Mouse (Mus musculus): Measurements from ENCODE around the gene Hdac8.

The Hdac8 gene

DNA sequence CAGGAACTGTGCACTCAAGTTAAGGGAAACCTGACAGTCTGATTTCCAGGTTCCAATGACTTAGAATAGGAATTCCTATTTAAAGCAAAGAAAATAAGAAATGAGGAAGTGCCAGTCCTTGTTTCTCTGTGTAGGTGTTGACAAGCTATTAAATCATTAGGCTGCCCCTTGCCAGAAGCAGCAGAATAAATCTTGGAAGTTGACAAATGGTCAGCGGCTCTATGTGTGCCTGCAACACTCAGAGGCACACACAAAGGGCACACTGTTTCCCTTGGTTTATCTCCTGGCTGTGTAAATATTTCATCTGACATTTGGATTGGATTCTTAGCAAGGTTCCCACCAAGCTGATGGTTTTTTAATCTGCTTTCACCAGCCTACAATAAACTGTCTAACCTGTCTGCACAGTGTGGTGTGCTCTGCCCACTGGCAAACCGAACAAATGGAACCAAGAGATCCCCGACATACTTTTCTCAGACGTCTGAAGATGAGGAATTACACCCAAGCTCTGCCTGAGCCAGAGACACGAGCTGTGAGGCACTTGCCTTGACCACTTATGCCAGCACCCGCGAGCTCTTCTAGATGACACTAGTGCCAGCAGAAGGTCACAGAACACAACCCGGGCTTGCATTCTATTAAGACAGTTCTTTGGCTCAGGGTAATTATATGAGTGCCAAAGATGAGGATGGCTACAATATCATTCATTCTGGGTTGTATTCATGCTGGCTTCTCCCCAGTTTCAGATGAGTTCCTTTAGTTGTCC, 165.6 kb downstream of the Hdac8 start:
- no peak for DNase-seq (ENCODE audit: low read depth)

DNA sequence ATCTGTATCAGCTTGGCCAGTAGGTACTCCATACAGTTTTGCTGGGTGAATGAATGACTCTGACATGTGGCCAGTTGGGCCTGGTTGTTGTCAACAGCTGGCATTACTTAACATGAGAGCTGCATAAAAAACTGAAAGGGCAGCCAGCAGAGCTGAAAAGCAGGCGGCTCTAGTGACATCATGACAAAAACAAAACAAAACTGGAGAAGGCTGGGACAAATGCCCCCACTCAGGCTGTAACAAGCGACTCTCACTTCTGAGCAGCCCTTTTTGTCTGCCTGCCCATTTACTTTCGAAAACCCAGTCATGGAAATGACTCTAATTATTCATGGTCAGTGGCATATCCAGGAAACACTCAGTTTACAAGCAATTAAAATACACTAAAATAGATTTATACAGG, 185.5 kb downstream of the Hdac8 start:
- no peak for DNase-seq (ENCODE audit: low read depth)

DNA sequence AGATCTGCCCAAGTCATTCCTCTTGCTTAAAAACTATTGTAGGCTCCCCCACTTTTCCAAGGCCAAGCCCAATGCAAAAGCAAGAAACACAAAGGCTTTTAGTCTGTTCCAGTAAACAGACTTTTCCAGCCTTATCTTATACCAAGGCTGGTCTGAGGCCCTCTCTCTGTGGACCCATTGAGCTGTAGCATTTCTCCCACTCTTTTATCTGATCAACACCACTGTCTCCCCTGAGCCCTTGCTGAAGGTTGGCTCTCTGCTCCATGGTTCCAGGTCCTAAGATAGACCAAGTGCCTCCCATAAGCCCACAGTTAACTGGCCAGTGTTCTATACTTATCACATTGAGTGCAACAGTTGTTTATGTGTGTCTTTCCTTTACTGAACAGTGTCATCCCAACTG, 185.9 kb downstream of the Hdac8 start:
- DNase-seq (ENCODE audit: low read depth), result no peak

DNA sequence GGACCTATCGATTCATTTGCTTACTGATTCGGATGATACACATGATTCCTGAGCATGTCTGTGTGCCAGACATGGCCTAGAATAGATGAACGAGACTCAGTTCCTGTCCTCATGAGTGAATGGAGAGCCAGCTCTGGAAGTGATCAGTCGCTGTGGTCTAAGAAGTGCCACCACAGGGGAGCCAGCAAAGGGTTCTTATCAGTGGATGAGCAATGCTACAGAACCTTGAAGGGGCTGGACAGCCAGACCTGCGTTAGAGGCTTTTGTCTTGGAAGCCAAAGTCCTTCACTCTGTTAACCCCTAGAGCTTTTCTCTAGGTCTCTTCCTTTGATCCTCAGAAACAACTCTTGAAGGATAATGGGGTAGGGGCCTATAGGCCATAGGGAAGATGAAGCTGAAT, 186.4 kb downstream of the Hdac8 start:
- no peak for DNase-seq (ENCODE audit: low read depth)

DNA sequence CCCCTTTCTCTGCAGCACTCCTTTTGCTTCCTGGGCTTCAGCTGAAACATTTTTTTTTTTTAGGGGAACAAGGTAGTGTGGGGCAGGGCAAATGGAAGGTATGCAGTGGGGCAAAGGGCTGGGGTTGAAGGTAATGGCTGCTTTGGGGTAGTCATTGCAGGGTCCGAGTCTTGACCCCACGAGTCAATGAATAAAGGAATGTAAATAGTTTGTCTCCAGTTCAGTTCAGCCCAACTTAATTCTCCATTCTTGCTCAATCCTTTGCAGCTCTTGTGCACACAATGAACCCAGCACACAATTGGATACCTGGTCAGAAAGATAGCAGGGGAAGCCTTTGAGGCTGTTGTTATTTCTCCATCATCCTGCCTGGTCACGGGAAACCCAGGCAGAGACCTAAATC, 194.0 kb downstream of the Hdac8 start:
- no peak for DNase-seq (ENCODE audit: low read depth)

DNA sequence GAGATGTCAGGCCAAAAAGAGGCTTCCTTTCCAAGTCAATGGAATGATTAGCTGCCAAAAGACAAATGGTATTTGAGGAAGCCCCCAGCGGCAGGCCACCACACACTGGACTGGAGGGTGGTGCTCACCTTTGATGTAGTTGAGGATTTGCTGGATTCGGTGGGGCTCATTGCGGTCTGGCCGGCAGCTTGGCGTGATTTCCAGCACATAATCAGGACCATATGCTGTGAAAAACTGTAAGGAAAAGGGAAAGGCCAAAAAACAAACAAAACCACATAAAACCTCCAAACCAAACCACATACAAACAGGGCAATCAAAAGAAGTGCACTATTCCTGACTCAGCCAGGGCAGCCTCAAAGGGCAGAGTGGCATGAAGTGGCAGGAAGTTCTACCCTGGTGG, 197.6 kb downstream of the Hdac8 start:
- no peak for DNase-seq (ENCODE audit: low read depth)

DNA sequence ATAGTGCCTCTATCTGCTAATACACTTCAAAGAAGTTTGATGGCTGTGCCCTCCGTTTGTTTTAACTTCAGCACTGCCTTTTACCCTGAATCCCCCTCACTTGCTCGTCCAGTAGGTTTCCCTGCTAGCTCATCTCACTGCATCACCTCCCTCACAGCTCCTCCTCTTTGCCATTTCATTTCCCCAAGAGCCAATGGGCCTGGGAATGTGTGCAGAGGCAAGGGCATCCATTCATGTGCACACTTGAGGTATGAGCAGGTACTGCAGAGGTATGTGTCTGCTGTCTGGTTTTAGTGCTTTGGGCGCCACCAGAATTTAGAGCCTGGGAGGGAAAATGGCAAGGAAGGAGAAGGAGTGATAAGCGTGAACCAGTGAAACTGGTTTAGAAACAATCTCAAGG, 199.4 kb downstream of the Hdac8 start:
- DNase-seq (ENCODE audit: low read depth), result no peak

DNA sequence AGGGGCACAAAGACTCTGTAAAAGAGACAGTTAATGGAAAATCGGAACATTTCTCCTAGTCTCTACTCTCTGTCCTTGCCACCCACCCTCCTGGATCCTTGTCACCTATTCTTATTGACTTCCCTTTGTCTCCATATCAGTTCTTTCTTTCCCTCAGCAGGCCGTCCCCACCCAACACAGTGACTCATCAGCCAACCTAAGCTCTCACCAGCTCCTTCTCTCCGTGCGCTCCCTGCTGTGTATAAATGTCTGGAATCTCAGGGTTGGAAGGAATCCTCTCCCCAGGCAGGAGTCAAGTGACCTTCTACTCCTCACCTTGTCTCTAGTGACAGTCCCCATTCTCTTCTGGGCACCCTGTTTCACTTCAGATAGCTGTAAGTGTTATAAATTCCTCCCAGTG, 200.2 kb downstream of the Hdac8 start:
- DNase-seq (ENCODE audit: low read depth), result no peak

DNA sequence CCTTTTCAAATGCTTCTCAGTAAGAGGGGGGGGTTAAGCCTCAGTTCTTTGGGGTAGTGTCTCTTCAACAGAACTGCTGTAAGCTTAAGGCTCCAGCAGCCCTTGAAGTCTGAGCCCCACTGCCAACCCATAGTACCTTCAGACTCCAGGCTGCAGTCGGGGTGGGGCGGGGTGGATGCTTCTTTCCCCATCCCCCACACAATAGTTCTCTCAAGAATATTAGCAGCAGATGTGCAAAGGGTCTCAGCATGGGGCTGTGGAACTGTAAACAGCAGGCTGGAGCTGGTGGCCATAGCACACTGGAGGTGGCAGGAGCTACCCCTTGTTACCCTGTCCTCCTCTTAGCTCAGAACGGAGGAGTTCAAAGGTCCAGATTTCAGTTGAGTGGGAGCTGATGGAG, 202.7 kb downstream of the Hdac8 start:
- DNase-seq (ENCODE audit: low read depth), result no peak

DNA sequence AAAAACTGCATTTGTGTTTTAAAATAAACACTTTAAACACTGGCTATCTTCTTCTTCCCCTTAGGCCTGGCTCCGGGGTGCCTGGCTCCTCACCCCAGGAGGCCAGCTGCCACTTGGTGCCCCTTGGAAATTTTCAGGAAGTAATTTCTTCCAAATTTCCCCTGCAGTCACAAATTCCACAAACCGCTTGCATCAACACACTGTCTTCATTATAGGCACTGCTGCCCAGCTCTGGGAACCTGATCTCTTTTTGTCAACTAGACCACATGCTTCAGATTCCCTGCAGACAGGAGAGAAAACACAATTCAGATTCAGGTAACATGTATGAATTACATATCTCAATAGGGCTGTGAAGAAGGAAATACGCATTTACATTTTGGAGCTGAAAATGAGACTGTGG, 220.3 kb downstream of the Hdac8 start:
- DNase-seq (ENCODE audit: low read depth), result no peak

DNA sequence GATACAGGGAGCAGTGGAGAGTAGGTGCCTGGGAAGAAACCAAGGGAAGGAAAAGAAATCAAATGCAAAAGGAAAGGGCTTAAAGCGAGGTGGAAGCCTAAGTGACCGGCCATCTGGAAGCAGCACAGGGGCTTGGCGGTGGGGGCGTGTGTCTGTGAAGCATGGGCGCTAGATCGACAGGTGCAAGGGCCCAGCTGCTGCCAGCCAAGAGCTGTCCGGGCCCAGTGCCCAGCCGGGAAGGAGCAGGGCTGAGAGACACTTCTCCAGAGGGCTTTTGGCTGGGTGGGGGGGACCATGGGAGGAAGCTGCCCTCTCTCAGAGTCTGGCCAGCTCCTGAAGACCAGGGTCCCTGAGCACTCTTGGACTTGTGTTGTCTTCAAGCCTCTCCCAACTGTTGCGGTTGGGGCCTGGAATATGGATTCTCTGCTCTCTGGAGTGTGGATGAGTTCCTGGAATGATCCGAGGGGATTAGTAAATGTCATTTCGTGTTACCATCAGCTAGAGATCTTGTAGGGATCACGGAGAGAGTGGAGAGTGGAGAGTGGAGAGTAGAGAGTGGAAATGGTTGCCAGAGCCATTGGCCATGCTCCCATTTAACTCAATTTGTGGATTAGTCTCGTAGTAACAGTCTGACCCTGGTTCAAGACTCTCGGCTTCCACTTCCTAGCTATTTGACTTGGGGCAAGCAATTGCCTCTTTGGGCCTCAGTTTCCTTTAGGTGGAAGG, 242.4 kb downstream of the Hdac8 start:
- no peak for DNase-seq (ENCODE audit: low read depth)

DNA sequence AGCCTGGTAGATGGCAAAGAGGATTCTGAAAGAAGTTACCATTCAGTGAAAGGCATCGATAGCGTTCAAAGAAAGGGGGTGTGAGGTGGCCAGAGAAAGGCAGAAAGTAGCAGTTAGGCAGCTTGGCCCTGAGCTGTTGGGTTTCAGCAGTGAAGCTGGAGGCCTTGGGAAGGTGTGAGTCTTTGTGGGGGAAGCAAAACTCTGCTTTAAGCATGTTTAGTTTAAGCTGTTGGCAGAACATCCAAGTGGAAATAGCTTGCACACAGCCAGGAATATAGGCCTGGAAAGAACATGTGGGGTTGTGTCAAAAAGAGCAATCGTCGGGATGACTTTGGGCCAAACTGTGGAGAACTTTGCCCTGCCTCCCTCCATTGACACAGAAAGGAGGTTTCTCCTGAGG, 245.4 kb downstream of the Hdac8 start:
- DNase-seq (ENCODE audit: low read depth), result no peak

DNA sequence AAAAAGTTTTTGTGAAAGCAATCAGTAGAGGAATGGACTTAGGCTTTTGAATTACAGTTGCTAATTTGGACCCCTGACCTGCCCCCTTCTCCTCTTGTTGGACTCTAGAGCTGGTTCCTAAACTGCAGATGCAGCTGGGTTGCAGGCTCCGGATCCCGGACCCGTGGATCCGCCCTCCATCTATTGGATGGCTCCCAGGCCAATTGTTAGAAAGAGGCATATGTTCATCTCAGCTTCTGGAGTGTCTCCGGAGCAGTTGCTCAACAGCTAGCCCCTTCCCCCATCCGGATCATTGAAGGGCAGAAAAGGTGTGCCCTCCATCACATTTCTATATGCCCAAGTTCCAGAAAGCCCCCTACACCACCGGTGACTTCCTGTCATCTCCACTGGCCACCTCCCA, 251.3 kb downstream of the Hdac8 start:
- no peak for DNase-seq (ENCODE audit: low read depth)

DNA sequence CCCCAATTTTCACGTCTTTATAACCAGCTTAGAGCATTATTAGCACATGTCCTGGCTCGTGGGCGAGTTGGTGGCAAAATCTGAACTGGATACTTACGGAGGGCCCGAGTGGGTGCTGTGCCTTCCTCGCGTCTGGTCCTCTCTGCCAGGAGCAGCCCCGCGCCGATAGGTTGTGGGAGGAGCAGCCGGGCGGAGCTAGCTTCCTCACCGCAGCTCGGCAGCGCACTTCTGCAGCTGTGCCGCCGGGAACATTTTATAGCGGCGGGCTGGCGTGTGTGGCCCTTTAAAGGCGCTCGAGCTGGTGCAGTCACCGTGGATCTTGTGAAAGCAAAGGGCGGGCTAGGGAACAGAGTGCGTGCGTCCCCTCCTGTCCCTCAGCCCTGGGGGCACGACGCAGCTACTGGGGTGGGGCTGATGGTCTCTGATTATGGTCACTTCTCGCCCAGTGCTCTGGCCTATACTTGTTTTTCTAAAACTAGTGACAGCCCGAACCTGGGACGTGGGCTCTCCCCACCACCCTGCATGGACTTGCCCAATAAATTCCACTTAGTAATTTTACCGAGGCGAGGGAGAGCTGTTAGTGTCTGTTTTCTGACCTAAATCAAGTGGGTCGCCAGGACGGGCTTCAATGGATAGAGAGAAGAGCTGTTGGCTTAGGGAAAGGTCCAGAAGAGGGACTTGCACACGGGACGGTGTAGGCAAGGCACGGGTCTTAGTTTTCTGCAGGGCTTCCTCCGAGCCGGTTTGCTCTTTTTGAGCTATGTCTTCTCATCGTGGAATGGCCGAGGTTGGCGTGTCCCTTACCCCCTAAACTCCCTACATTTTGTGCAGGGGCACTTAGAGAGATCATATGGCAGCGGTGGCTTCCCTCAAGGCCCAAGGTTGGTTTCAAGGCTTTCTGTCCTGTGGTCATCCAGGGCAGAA, 253.0 kb downstream of the Hdac8 start, which contains the start of gene Cited1:
Cited1 (minus strand) TSS at position 245 of the 924 bp plus-strand sequence.
- no peak for DNase-seq (ENCODE audit: low read depth)

DNA sequence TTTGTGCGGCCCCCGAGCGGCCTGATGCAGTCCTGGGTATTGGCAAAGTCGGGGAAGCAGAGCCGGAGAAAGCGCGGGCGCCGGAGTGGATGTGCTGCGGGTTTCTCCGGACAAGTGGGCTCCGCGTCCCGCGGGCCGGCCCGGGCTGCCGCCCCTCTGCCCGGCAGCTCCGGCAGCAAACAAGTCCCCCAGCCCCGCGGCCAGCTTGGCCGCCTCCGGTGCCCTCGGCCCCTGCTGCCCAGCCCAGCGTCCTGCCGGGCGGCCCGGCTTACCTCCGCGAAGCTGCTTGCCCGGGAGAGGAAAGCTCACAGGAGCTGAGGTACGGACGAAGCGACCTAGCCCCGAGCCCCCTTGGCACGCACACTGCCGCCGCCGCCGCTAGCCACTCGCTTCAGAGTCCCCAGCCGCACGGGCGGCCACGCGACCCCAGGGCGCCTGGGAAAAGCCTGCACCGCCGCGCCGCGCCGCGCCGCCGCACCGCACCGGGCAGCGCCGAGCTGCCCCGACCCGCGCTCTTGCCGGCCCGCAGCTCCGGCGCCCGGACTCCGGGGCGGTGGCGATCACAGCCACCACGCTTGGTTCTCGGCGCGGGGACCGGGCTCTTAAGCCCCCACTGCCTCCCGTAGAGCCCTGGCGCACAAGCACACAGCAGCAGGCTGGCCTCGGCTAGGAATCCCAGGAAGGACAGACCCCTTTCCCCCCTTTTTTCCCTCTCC, 253.8 kb downstream of the Hdac8 start:
- DNase-seq (ENCODE audit: low read depth), result no peak

DNA sequence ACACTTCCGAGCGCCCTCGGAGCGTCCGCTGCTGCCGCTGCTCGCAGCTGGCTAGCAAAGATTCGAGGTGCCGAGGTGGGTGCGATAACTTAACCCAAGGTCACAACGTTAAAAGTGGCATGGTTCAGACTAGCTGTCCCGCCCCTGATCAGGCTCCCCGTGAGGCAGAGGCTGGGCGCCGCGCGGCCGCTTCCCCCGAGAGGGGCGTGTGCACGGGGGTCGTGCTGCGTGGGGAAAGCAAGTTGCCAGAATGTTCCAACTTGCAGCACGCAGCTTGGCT, 254.3 kb downstream of the Hdac8 start:
- no peak for DNase-seq (ENCODE audit: low read depth)

DNA sequence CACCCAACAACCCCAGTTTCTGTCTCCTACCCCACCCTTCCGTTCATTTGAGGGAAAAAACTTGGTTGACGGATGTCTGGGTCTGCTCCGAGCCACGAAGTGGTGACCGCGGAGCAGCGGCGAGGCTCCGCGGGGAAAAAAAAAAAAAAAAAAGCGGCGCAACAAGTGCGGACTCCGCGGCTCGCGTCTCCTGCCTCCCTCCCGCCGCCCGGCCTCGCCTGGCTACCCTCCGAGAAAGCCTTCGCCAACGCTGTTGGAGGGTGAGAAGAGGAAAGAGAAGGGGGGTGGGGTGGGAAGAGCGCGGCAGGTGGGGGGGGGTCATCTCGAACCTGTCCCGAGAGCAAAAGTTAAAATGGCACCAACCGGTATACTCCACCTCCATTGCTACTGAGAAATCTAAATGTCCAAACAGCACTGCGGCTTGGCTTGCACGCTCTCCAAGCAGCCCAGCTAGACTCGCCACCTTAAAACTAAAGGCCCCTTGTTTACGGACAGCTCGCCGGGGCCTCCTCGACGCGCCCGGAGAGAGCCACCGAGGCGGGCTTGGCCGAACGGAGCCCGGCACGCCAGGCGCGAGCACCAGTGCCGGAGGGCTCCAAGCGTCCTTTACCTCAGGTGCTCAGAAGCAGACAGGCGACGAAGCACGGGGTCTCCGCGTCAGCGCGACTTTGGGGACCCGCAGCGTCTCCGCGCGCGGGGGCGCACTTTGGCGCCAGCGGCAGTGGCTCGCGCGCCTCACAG, 254.8 kb downstream of the Hdac8 start:
- DNase-seq (ENCODE audit: low read depth), result no peak

DNA sequence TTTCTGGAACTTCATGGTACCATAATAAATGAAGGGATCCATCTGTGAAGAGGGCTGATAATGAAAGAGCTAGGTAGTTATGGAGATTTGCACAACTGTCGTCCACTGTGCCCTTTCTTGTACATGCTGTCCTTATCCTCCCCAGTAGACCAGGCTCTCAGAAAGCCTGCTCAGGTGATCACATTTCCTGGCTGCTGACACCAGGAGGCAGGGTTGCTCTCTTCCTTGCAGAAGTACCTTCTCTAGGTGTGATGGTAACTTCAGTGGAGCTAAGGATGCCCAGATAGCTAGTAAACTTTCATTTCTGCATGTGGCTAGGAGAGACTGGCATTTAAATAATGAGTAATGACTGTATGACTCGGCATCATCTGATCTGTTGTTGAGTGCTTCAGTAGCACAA, 260.8 kb downstream of the Hdac8 start:
- DNase-seq (ENCODE audit: low read depth), result no peak
